Mouse (Mus musculus) MEL (cell line): ENCODE results near the gene Sgsm2. TPM values are rescaled to one million over a fixed set of nuclear protein-coding genes. Genes with fewer than 3 reads are reported as not detected.
A peak's percentile ranks its signal among the peaks of the same experiment; 100 is the strongest.

ENCODE experiments used
- DNase-seq: peaks from one replicate; pipeline ENCODE4 v3.0.0; 2011; ENCODE audit warnings: low read depth, low spot score
- H3K27ac ChIP-seq: 2 replicates; pipeline ENCODE4 v1.5.1; 2012; ENCODE audit warnings: low read depth, mild to moderate bottlenecking, control low read depth, low read length, moderate library complexity; ENCODE audit not compliant: control insufficient read depth
- H3K27me3 ChIP-seq, 2 experiments: fragments of 150-350 bp in 1 of 2; sonication (generic) in 1 of 2; 2 replicates each; pipeline ENCODE4 v1.6.1; 2012; ENCODE audit warnings: low read length in 2 of 2, mild to moderate bottlenecking in 2 of 2, improper control_type of control experiment in 1 of 2, moderate library complexity in 1 of 2; ENCODE audit not compliant: insufficient read depth in 2 of 2, control insufficient read depth in 1 of 2
- H3K36me3 ChIP-seq, 2 experiments: 2 replicates each; pipeline ENCODE4 v1.6.1; 2012 to 2014; ENCODE audit warnings: low read length in 2 of 2, improper control_type of control experiment in 1 of 2, inconsistent platforms in 1 of 2, mild to moderate bottlenecking in 1 of 2; ENCODE audit not compliant: insufficient read depth in 2 of 2, control insufficient read depth in 1 of 2
- H3K4me1 ChIP-seq, 2 experiments: fragments of 150-350 bp in 1 of 2; sonication (generic) in 1 of 2; 2 replicates each; pipeline ENCODE4 v1.6.1; 2012; ENCODE audit warnings: low read length in 2 of 2, improper control_type of control experiment in 1 of 2, mild to moderate bottlenecking in 1 of 2; ENCODE audit not compliant: insufficient read depth in 2 of 2, control insufficient read depth in 1 of 2
- H3K4me3 ChIP-seq, 2 experiments: fragments of 150-350 bp in 1 of 2; sonication (generic) in 1 of 2; 2 replicates each; pipeline ENCODE4 v1.5.1; 2012; ENCODE audit warnings: low read depth in 2 of 2, low read length in 2 of 2, mild to moderate bottlenecking in 2 of 2, moderate library complexity in 2 of 2, control low read depth in 1 of 2, improper control_type of control experiment in 1 of 2; ENCODE audit not compliant: control insufficient read depth in 1 of 2, insufficient read depth in 1 of 2
- H3K79me2 ChIP-seq: 2 replicates; pipeline ENCODE4 v1.6.1; 2012; ENCODE audit warnings: mild to moderate bottlenecking, low read length, moderate library complexity; ENCODE audit not compliant: control insufficient read depth, poor library complexity, insufficient read depth
- H3K9ac ChIP-seq: 2 replicates; pipeline ENCODE4 v1.6.1; 2012; ENCODE audit warnings: low read depth, mild to moderate bottlenecking, control low read depth, low read length, moderate library complexity; ENCODE audit not compliant: control insufficient read depth, poor library complexity, severe bottlenecking
- H3K9me3 ChIP-seq: fragments of 150-350 bp; sonication (generic); replicated peaks from 2 replicates; pipeline ENCODE4 v1.6.1; 2012; ENCODE audit warnings: mild to moderate bottlenecking, low read length, improper control_type of control experiment, moderate library complexity; ENCODE audit not compliant: insufficient read depth
- BHLHE40 ChIP-seq: IDR thresholded peaks from 2 replicates; pipeline ENCODE4 v1.6.1; 2012; ENCODE audit warnings: low read depth, mild to moderate bottlenecking, inconsistent platforms, low read length, improper control_type of control experiment, borderline replicate concordance
- CHD1 ChIP-seq: IDR thresholded peaks from 2 replicates; pipeline ENCODE4 v1.6.1; 2012; ENCODE audit warnings: low read depth, mild to moderate bottlenecking, inconsistent platforms, low read length, improper control_type of control experiment
- E2F4 ChIP-seq: IDR thresholded peaks from 2 replicates; pipeline ENCODE4 v1.6.1; 2011; ENCODE audit warnings: low read depth, low read length, improper control_type of control experiment, borderline replicate concordance
- ELF1 ChIP-seq: IDR thresholded peaks from 2 replicates; pipeline ENCODE4 v1.6.1; 2014; ENCODE audit warnings: low read depth, mild to moderate bottlenecking, inconsistent platforms, low read length, improper control_type of control experiment, moderate library complexity
- EP300 ChIP-seq, 2 experiments: IDR thresholded peaks; 2 replicates each; pipeline ENCODE4 v1.6.1; 2011; ENCODE audit warnings: improper control_type of control experiment in 2 of 2, low read length in 2 of 2, low read depth in 1 of 2, mild to moderate bottlenecking in 1 of 2
- GATA1 ChIP-seq: IDR thresholded peaks from 2 replicates; pipeline ENCODE4 v1.6.1; 2011; ENCODE audit warnings: low read depth, low read length, improper control_type of control experiment
- MAZ ChIP-seq: IDR thresholded peaks from 2 replicates; pipeline ENCODE4 v1.6.1; 2012; ENCODE audit warnings: low read depth, mild to moderate bottlenecking, inconsistent platforms, low read length, improper control_type of control experiment
- MEF2A ChIP-seq: IDR thresholded peaks from 2 replicates; pipeline ENCODE4 v1.6.1; 2014; ENCODE audit warnings: low read depth, mild to moderate bottlenecking, inconsistent platforms, low read length, improper control_type of control experiment; ENCODE audit not compliant: poor library complexity, insufficient replicate concordance, severe bottlenecking; ENCODE audit errors: extremely low read depth
- NELFE ChIP-seq: IDR thresholded peaks from 2 replicates; pipeline ENCODE4 v1.6.1; 2011; ENCODE audit warnings: low read depth, low read length, improper control_type of control experiment
- NRF1 ChIP-seq: IDR thresholded peaks from 2 replicates; pipeline ENCODE4 v1.6.1; 2014; ENCODE audit warnings: low read depth, mild to moderate bottlenecking, inconsistent platforms, low read length, improper control_type of control experiment, moderate library complexity; ENCODE audit not compliant: poor library complexity, insufficient read depth, severe bottlenecking
- POLR2A ChIP-seq, 2 experiments: IDR thresholded peaks; 2 replicates each; pipeline ENCODE4 v1.6.1; 2011 to 2012; ENCODE audit warnings: low read length in 2 of 2, mild to moderate bottlenecking in 2 of 2, control low read depth in 1 of 2, improper control_type of control experiment in 1 of 2, low read depth in 1 of 2, moderate library complexity in 1 of 2; ENCODE audit not compliant: control insufficient read depth in 1 of 2, insufficient read depth in 1 of 2, poor library complexity in 1 of 2
- POLR2AphosphoS2 ChIP-seq: IDR thresholded peaks from 2 replicates; pipeline ENCODE4 v1.6.1; 2011; ENCODE audit warnings: low read length, improper control_type of control experiment
- RCOR1 ChIP-seq: IDR thresholded peaks from 2 replicates; pipeline ENCODE4 v1.6.1; 2012; ENCODE audit warnings: low read depth, mild to moderate bottlenecking, inconsistent platforms, low read length, improper control_type of control experiment
- SMC3 ChIP-seq: IDR thresholded peaks from 2 replicates; pipeline ENCODE4 v1.6.1; 2011; ENCODE audit warnings: low read depth, low read length, improper control_type of control experiment
- TAL1 ChIP-seq: IDR thresholded peaks from 2 replicates; pipeline ENCODE4 v1.6.1; 2012; ENCODE audit warnings: mild to moderate bottlenecking, inconsistent platforms, low read length, moderate library complexity, mixed read lengths
- TBP ChIP-seq: IDR thresholded peaks from 2 replicates; pipeline ENCODE4 v1.8.0; 2011; ENCODE audit warnings: low read depth, low read length, improper control_type of control experiment
- UBTF ChIP-seq: IDR thresholded peaks from 2 replicates; pipeline ENCODE4 v1.6.1; 2012; ENCODE audit warnings: low read depth, mild to moderate bottlenecking, inconsistent platforms, low read length, improper control_type of control experiment, moderate library complexity, borderline replicate concordance; ENCODE audit not compliant: insufficient read depth
- USF1 ChIP-seq: IDR thresholded peaks from 2 replicates; pipeline ENCODE4 v1.6.1; 2014; ENCODE audit warnings: low read depth, mild to moderate bottlenecking, inconsistent platforms, low read length, improper control_type of control experiment, moderate library complexity
- ZC3H11A ChIP-seq: IDR thresholded peaks from 2 replicates; pipeline ENCODE4 v1.6.1; 2012; ENCODE audit warnings: low read depth, mild to moderate bottlenecking, inconsistent platforms, low read length, improper control_type of control experiment
- ZKSCAN1 ChIP-seq: IDR thresholded peaks from 2 replicates; pipeline ENCODE4 v1.6.1; 2012; ENCODE audit warnings: low read depth, mild to moderate bottlenecking, inconsistent platforms, low read length, improper control_type of control experiment, moderate library complexity
- ZMIZ1 ChIP-seq: IDR thresholded peaks from 2 replicates; pipeline ENCODE4 v1.6.1; 2012; ENCODE audit warnings: low read depth, mild to moderate bottlenecking, inconsistent platforms, low read length, improper control_type of control experiment, moderate library complexity
- polyA plus RNA-seq, 2 experiments: library from polyadenylated mRNA; stranded (reverse) in 1 of 2; unstranded in 1 of 2; fragments of >175 nt in 1 of 2; fragments of >200 nt in 1 of 2; gene quantifications; 2 replicates each; pipeline versions ENCODE4 v1.2.1 to v1.2.4; 2012; ENCODE audit warnings: low replicate concordance in 2 of 2, low read depth in 1 of 2; ENCODE audit not compliant: insufficient read length in 2 of 2, insufficient read depth in 1 of 2, missing spikeins in 1 of 2
- total RNA-seq: library from RNA; depleted of rRNA; stranded (reverse); fragments of 300-350 nt; gene quantifications from 2 replicates; pipeline ENCODE4 v1.2.3, GENCODE M21; 2012

The Sgsm2 gene
- total and polyA plus RNA-seq, 3 experiments, result 7.2 to 15.1 TPM; not detected in 1

DNA sequence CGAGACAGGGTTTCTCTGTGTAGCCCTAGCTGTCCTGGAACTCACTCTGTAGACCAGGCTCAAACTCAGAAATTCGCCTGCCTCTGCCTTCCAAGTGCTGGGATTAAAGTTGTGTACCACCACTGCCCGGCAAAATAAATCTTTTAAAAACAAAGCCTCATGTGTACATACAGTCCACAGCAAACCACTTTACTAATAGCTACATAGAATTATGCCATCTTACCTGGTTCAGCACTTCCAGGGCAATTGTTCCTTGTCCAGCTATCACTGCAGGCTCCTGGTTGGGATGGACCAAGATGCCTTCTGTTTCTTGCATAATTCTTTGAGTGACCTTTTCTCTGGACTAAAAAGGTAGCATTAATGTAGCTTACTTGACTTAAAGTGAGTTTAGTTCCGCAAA lies 13.1 kb upstream of the Sgsm2 start:
- DNase-seq, result peak; percentile 34
- Histone ChIP-seq H3K36me3 (peaks cover 8 to 30% of the 10 kb centered on the region in 2 experiments), H3K27me3 (no peaks in the 10 kb centered on the region)
- no peak for TF ChIP-seq EP300 (IDR thresholded peaks at IDR 0.05; ENCODE audit: low read depth in 1 of 2, low read length in 2 of 2)
- TF ChIP-seq BHLHE40, result no peak
- no peak for TF ChIP-seq TBP
- TF ChIP-seq USF1, result no peak
- no peak for TF ChIP-seq E2F4
- no peak for TF ChIP-seq CHD1
- TF ChIP-seq MEF2A, result no peak
- no peak for TF ChIP-seq ZKSCAN1
- no peak for TF ChIP-seq GATA1
- TF ChIP-seq POLR2A (IDR thresholded peaks at IDR 0.05; ENCODE audit: control insufficient read depth in 1 of 2, insufficient read depth in 1 of 2, low read depth in 1 of 2, low read length in 2 of 2, poor library complexity in 1 of 2), result no peak
- TF ChIP-seq ELF1, result no peak
- no peak for TF ChIP-seq ZC3H11A
- TF ChIP-seq POLR2AphosphoS2, result no peak; the same call in 1 of the 2 replicates
- no peak for TF ChIP-seq TAL1
- no peak for TF ChIP-seq UBTF
- no peak for TF ChIP-seq NRF1
- no peak for TF ChIP-seq RCOR1
- TF ChIP-seq, all 39 proteins: peak for 0
- no peak overlapping the region for H3K27ac ChIP-seq
- no peaks in the 10 kb centered on the region for H3K9me3 ChIP-seq
- no peak overlapping the region for H3K9ac ChIP-seq
- H3K4me1 ChIP-seq, result peaks cover 0 to 3% of the 10 kb centered on the region in 2 experiments; a peak in 2 of 4 replicates
- no peak overlapping the region for H3K4me3 ChIP-seq
- H3K79me2 ChIP-seq, result peaks cover under 1% of the 10 kb centered on the region; the same call in 1 of the 2 replicates

- peak; percentile 34 for DNase-seq
- no peak for TF ChIP-seq MAZ
- peak; percentile 66; the same call in 1 of the 2 replicates for TF ChIP-seq ZMIZ1
- TF ChIP-seq POLR2A (IDR thresholded peaks at IDR 0.05; ENCODE audit: control insufficient read depth in 1 of 2, insufficient read depth in 1 of 2, low read depth in 1 of 2, low read length in 2 of 2, poor library complexity in 1 of 2), result peak in 1 of 2 experiments; percentile 51; a peak in 2 of 4 replicates
- TF ChIP-seq SMC3, result peak; percentile 2; the same call in 1 of the 2 replicates
- TF ChIP-seq NELFE, result no peak
- peak; percentile 75; the same call in 1 of the 2 replicates for TF ChIP-seq POLR2AphosphoS2
- H3K27me3 ChIP-seq, result no peaks in the 10 kb centered on the region
- no peak overlapping the region for H3K4me3 ChIP-seq
- peaks cover 16 to 41% of the 10 kb centered on the region in 2 experiments for H3K36me3 ChIP-seq
- peaks cover 0 to 3% of the 10 kb centered on the region in 2 experiments; a peak in 2 of 4 replicates for H3K4me1 ChIP-seq
- H3K9ac ChIP-seq, result no peak overlapping the region
- no peak overlapping the region for H3K27ac ChIP-seq
- no peaks in the 10 kb centered on the region for H3K9me3 ChIP-seq
- H3K79me2 ChIP-seq, result peaks cover 2% of the 10 kb centered on the region; the same call in 1 of the 2 replicates
Measured at GRCm38 (mm10) chr11:74908618-74909399, 11.9 kb upstream of the Sgsm2 start.
